Mouse (Mus musculus) spleen, adult 2 months (tissue): ENCODE measurements around the gene Adarb1.

ENCODE experiments used
- CTCF ChIP-seq: fragments of 200-500 bp; IDR thresholded peaks from 2 replicates; pipeline ENCODE4 v1.5.1; 2011; ENCODE audit warnings: mild to moderate bottlenecking, inconsistent platforms; ENCODE audit not compliant: insufficient read depth, insufficient read length, insufficient replicate concordance; ENCODE audit errors: extremely low read depth
- POLR2A ChIP-seq: fragments of 200-500 bp; IDR thresholded peaks from 2 replicates; pipeline ENCODE4 v1.6.1; 2011; ENCODE audit warnings: low read depth, low read length, inconsistent platforms

GRCm38 (mm10) chr10:77304362-77304761 lies 113.7 kb downstream of the Adarb1 start:
- TF ChIP-seq CTCF: no peak
- no peak for TF ChIP-seq POLR2A
